Mouse (Mus musculus) thymus, adult 2 months (tissue): Measurements from ENCODE around the gene Tmem88b.

Experiments
- CTCF ChIP-seq: fragments of 200-500 bp; IDR thresholded peaks from 2 replicates; pipeline ENCODE4 v1.5.1; 2012; ENCODE audit warnings: mild to moderate bottlenecking, control low read depth, low read length, moderate library complexity, borderline replicate concordance; ENCODE audit not compliant: control insufficient read depth, poor library complexity, insufficient read depth; ENCODE audit errors: extremely low read depth
- POLR2A ChIP-seq: fragments of 200-500 bp; IDR thresholded peaks from 2 replicates; pipeline ENCODE4 v1.6.1; 2012; ENCODE audit warnings: mild to moderate bottlenecking, low read length, control low read depth, moderate library complexity; ENCODE audit not compliant: control insufficient read depth, poor library complexity, insufficient read depth; ENCODE audit errors: extremely low read depth

- TF ChIP-seq CTCF (no peak), POLR2A (no peak)
Observed at GRCm38 (mm10) chr4:155802075-155802474, 16.4 kb upstream of the Tmem88b start.
